Mouse (Mus musculus) thymus, adult 2 months (tissue): ENCODE measurements around the gene Adamts9. TPM values are rescaled to one million over a fixed set of nuclear protein-coding genes. Genes with fewer than 3 reads are reported as not detected.

Source experiments
- DNase-seq: peaks from one replicate; pipeline ENCODE4 v3.0.0; 2021
- H3K27ac ChIP-seq: fragments of 200-500 bp; 2 replicates; pipeline ENCODE4 v1.5.1; 2012; ENCODE audit warnings: low read length, control low read depth; ENCODE audit not compliant: control insufficient read depth, insufficient read depth
- H3K27me3 ChIP-seq: fragments of 200-500 bp; 2 replicates; pipeline ENCODE4 v1.6.1; 2012; ENCODE audit warnings: mild to moderate bottlenecking, low read length, moderate library complexity, mixed read lengths; ENCODE audit not compliant: control insufficient read depth, insufficient read depth
- H3K36me3 ChIP-seq: fragments of 200-500 bp; 2 replicates; pipeline ENCODE4 v1.6.1; 2012; ENCODE audit warnings: mild to moderate bottlenecking, low read length, moderate library complexity; ENCODE audit not compliant: control insufficient read depth, insufficient read depth
- H3K4me1 ChIP-seq: fragments of 200-500 bp; replicated peaks from 2 replicates; pipeline ENCODE4 v1.6.1; 2012; ENCODE audit warnings: low read length; ENCODE audit not compliant: control insufficient read depth, insufficient read depth
- H3K4me3 ChIP-seq: fragments of 200-500 bp; 2 replicates; pipeline ENCODE4 v1.5.1; 2012; ENCODE audit warnings: mild to moderate bottlenecking, low read length, control low read depth, moderate library complexity; ENCODE audit not compliant: control insufficient read depth, insufficient read depth
- CTCF ChIP-seq: fragments of 200-500 bp; IDR thresholded peaks from 2 replicates; pipeline ENCODE4 v1.5.1; 2012; ENCODE audit warnings: mild to moderate bottlenecking, control low read depth, low read length, moderate library complexity, borderline replicate concordance; ENCODE audit not compliant: control insufficient read depth, poor library complexity, insufficient read depth; ENCODE audit errors: extremely low read depth
- POLR2A ChIP-seq: fragments of 200-500 bp; IDR thresholded peaks from 2 replicates; pipeline ENCODE4 v1.6.1; 2012; ENCODE audit warnings: mild to moderate bottlenecking, low read length, control low read depth, moderate library complexity; ENCODE audit not compliant: control insufficient read depth, poor library complexity, insufficient read depth; ENCODE audit errors: extremely low read depth
- WGBS: fragments of 180-500 bp; shearing (Covaris S2); methylation state at CpG from one replicate; pipeline ENCODE4 v1.1.7; 2018; 5-methylcytosine and 5-hydroxymethylcytosine counted together
- polyA plus RNA-seq: library from polyadenylated mRNA; depleted of rRNA; stranded (reverse); fragments of >200 nt; gene quantifications from 2 replicates; pipeline ENCODE4 v1.2.3, GENCODE M21; 2012

Gene Adamts9
- polyA plus RNA-seq, 1 experiment = 4.5 TPM

GRCm38 (mm10) chr6:92857761-92858160, 85.5 kb downstream of the Adamts9 start:
- WGBS = 93% methylated on average over 13 of the region's 13 CpGs
- H3K36me3 ChIP-seq = no peaks in the 10 kb centered on the region

GRCm38 (mm10) chr6:92854873-92855272, 88.4 kb downstream of the Adamts9 start:
- no peak overlapping the region for H3K27ac ChIP-seq

More at GRCm38 (mm10) chr6:92857761-92858160, 85.5 kb downstream of the Adamts9 start:
- TF ChIP-seq POLR2A (no peak), CTCF (no peak)
- Histone ChIP-seq H3K27ac (no peak overlapping the region), H3K4me1 (no peaks in the 10 kb centered on the region), H3K4me3 (no peak overlapping the region), H3K27me3 (no peaks in the 10 kb centered on the region)
- no peak for DNase-seq

GRCm38 (mm10) chr6:92850250-92850649, 93.0 kb downstream of the Adamts9 start:
- 85% methylated on average over 5 of the region's 5 CpGs for WGBS
- Histone ChIP-seq H3K27ac (no peak overlapping the region), H3K4me1 (no peaks in the 10 kb centered on the region), H3K36me3 (no peaks in the 10 kb centered on the region), H3K27me3 (no peaks in the 10 kb centered on the region), H3K4me3 (no peak overlapping the region)
- DNase-seq = no peak
- TF ChIP-seq CTCF = no peak
- TF ChIP-seq POLR2A = no peak

More at GRCm38 (mm10) chr6:92854873-92855272, 88.4 kb downstream of the Adamts9 start:
- DNase-seq = no peak
- H3K27me3 ChIP-seq = no peaks in the 10 kb centered on the region
- 91% methylated on average over 4 of the region's 4 CpGs for WGBS
- H3K36me3 ChIP-seq = no peaks in the 10 kb centered on the region
- H3K4me1 ChIP-seq = no peaks in the 10 kb centered on the region
- TF ChIP-seq CTCF (no peak), POLR2A (no peak)
- H3K4me3 ChIP-seq = no peak overlapping the region

GRCm38 (mm10) chr6:92849208-92849607, 94.1 kb downstream of the Adamts9 start:
- 96% methylated on average over 9 of the region's 9 CpGs for WGBS
- TF ChIP-seq POLR2A = no peak
- no peak for TF ChIP-seq CTCF
- no peak overlapping the region for H3K27ac ChIP-seq

GRCm38 (mm10) chr6:92846614-92847013, 96.7 kb downstream of the Adamts9 start:
- DNase-seq = no peak
- Histone ChIP-seq H3K4me3 (no peak overlapping the region), H3K36me3 (no peaks in the 10 kb centered on the region), H3K4me1 (no peaks in the 10 kb centered on the region), H3K27ac (no peak overlapping the region), H3K27me3 (no peaks in the 10 kb centered on the region)
- 87% methylated on average over 4 of the region's 4 CpGs for WGBS
- no peak for TF ChIP-seq CTCF
- TF ChIP-seq POLR2A = no peak

More at GRCm38 (mm10) chr6:92849208-92849607, 94.1 kb downstream of the Adamts9 start:
- no peaks in the 10 kb centered on the region for H3K36me3 ChIP-seq
- H3K27me3 ChIP-seq = no peaks in the 10 kb centered on the region
- no peak for DNase-seq
- no peaks in the 10 kb centered on the region for H3K4me1 ChIP-seq
- no peak overlapping the region for H3K4me3 ChIP-seq

GRCm38 (mm10) chr6:92845898-92846297, 97.4 kb downstream of the Adamts9 start:
- Histone ChIP-seq H3K36me3 (no peaks in the 10 kb centered on the region), H3K4me3 (no peak overlapping the region), H3K27me3 (no peaks in the 10 kb centered on the region), H3K4me1 (no peaks in the 10 kb centered on the region), H3K27ac (no peak overlapping the region)
- DNase-seq = no peak
- WGBS = 93% methylated on average over 8 of the region's 8 CpGs
- TF ChIP-seq POLR2A (no peak), CTCF (no peak)

GRCm38 (mm10) chr6:92843474-92843873, 99.8 kb downstream of the Adamts9 start:
- no peaks in the 10 kb centered on the region for H3K4me1 ChIP-seq
- H3K27ac ChIP-seq = no peak overlapping the region
- TF ChIP-seq CTCF (no peak), POLR2A (no peak)
- WGBS = 90% methylated on average over 2 of the region's 2 CpGs
- no peak overlapping the region for H3K4me3 ChIP-seq
- no peaks in the 10 kb centered on the region for H3K36me3 ChIP-seq
- no peak for DNase-seq
- H3K27me3 ChIP-seq = no peaks in the 10 kb centered on the region
